Mouse (Mus musculus): ENCODE results near the gene Atxn2. TPM values are rescaled to one million over a fixed set of nuclear protein-coding genes. Genes with fewer than 3 reads are reported as not detected.
"Not testable (repeated sequence)": the region's sequence is repeated elsewhere in the genome, so short reads cannot be mapped to it uniquely, and the experiment has no call there.

Gene Atxn2
- polyA plus RNA-seq, 1 experiment from 2014 or later: 31.6 TPM

DNA sequence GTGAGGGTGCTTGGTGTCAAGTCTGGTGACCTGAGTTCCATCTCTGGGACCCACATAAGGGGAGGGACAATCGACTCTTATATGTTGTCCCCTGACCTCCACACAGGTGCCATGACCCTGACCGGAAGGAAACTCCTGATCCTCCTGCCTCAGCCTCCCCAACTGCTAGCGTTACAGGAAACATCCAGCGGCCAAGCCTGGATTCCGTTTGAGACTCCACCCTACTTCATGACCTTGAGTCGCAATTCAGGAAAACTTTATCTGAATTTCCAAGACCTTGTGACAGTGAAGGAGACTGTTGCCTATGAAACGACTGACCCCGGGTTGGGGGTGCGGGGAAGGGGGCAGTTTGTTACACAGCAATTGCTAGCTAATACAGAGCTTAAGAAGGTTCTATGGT is 130.4 kb downstream of the Atxn2 start:
- Histone ChIP-seq H3K27ac (ENCODE audit: low read depth) (peak overlapping the region; percentile 39; the same call in 1 of the 2 replicates), H3K4me3 (ENCODE audit: low read depth, low read length) (no peak overlapping the region), H3K9ac (replicated peaks) (no peak overlapping the region), H3K4me1 (ENCODE audit: insufficient read depth) (peaks cover 37% of the 10 kb centered on the region), H3K27me3 (ENCODE audit: insufficient read depth, low read length) (peaks cover 8% of the 10 kb centered on the region; the same call in 1 of the 2 replicates), H3K9me3 (ENCODE audit: low read length) (no peaks in the 10 kb centered on the region), H3K36me3 (replicated peaks; ENCODE audit: insufficient read depth, low read length) (no peaks in the 10 kb centered on the region), H3K4me2 (ENCODE audit: low read depth, low read length) (no peak overlapping the region)
- WGBS (ENCODE audit: insufficient replicate concordance): 87% methylated on average over 9 of the region's 9 CpGs
- TF ChIP-seq EP300 (IDR thresholded peaks at IDR 0.05; ENCODE audit: low read depth): no peak
- no peak for TF ChIP-seq CTCF (IDR thresholded peaks at IDR 0.05; ENCODE audit: low read depth)
- ATAC-seq: no peak
- DNase-seq: no peak

DNA sequence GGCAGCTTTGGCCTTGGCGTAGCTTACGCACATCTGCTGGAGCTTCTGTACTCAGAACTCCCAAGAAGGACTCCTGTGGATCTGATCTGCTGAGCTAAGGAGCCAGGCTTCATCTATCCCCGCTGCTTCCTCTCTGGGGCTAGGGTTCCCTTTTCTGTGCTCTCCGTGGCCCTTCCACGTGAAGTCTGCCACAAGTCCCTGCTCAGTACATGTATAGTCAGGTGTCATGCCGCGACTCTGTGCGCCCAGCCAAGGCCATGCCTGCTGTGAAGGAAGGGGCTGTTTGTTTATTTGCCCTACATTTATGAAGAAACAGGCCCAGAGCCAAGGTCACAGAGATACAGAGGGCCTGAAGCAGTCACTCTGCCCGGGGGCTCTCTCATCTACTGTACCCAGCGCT is 130.8 kb downstream of the Atxn2 start:
- Histone ChIP-seq H3K27me3 (ENCODE audit: insufficient read depth, low read length) (peaks cover 8% of the 10 kb centered on the region; the same call in 1 of the 2 replicates), H3K36me3 (replicated peaks; ENCODE audit: insufficient read depth, low read length) (no peaks in the 10 kb centered on the region), H3K9me3 (ENCODE audit: low read length) (no peaks in the 10 kb centered on the region), H3K27ac (ENCODE audit: low read depth) (peak overlapping the region; percentile 39; the same call in 1 of the 2 replicates), H3K4me3 (ENCODE audit: low read depth, low read length) (no peak overlapping the region), H3K4me2 (ENCODE audit: low read depth, low read length) (peak overlapping the region; percentile 93), H3K4me1 (ENCODE audit: insufficient read depth) (peaks cover 37% of the 10 kb centered on the region), H3K9ac (replicated peaks) (no peak overlapping the region)
- TF ChIP-seq CTCF (IDR thresholded peaks at IDR 0.05; ENCODE audit: low read depth) (no peak), EP300 (IDR thresholded peaks at IDR 0.05; ENCODE audit: low read depth) (no peak)
- ATAC-seq (no peak), DNase-seq (no peak)
- 34% methylated on average over 10 of the region's 10 CpGs for WGBS (ENCODE audit: insufficient replicate concordance)

DNA sequence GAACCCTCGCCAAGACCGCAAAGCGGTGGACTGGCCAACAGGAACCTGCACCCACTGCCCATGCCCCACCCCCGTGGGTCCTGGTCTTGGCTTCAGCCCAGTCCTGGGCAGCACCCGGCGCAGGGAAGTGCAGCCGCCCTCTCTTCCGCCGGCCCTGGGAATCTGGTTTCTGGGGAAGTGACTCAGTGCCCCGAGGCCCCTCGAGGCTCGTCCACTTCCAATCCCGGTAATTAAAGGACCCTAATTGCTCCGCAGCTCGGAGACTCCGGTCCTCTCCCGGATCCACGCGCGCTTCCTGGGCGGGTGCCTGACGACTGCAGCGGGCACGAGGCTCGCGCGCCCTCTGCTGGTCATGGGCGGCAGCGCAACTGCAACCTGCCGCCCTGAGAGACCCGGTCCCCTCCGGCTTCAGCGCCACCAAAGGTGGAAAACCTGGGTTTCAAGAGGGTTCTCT is 131.6 kb downstream of the Atxn2 start:
- 2% methylated on average over 31 of the region's 33 CpGs for WGBS (ENCODE audit: insufficient replicate concordance)
- Histone ChIP-seq H3K4me1 (ENCODE audit: insufficient read depth) (peaks cover 30% of the 10 kb centered on the region), H3K4me2 (ENCODE audit: low read depth, low read length) (peak overlapping the region; percentile 93), H3K4me3 (ENCODE audit: low read depth, low read length) (peak overlapping the region; percentile 56), H3K36me3 (replicated peaks; ENCODE audit: insufficient read depth, low read length) (no peaks in the 10 kb centered on the region), H3K27me3 (ENCODE audit: insufficient read depth, low read length) (peaks cover 8% of the 10 kb centered on the region; the same call in 1 of the 2 replicates), H3K27ac (ENCODE audit: low read depth) (peak overlapping the region; percentile 39; the same call in 1 of the 2 replicates), H3K9ac (replicated peaks) (peak overlapping the region; percentile 57), H3K9me3 (ENCODE audit: low read length) (no peaks in the 10 kb centered on the region)
- DNase-seq: peak; percentile 88
- ATAC-seq: peak; percentile 47
- TF ChIP-seq EP300 (IDR thresholded peaks at IDR 0.05; ENCODE audit: low read depth) (no peak), CTCF (IDR thresholded peaks at IDR 0.05; ENCODE audit: low read depth) (peak; percentile 99)

DNA sequence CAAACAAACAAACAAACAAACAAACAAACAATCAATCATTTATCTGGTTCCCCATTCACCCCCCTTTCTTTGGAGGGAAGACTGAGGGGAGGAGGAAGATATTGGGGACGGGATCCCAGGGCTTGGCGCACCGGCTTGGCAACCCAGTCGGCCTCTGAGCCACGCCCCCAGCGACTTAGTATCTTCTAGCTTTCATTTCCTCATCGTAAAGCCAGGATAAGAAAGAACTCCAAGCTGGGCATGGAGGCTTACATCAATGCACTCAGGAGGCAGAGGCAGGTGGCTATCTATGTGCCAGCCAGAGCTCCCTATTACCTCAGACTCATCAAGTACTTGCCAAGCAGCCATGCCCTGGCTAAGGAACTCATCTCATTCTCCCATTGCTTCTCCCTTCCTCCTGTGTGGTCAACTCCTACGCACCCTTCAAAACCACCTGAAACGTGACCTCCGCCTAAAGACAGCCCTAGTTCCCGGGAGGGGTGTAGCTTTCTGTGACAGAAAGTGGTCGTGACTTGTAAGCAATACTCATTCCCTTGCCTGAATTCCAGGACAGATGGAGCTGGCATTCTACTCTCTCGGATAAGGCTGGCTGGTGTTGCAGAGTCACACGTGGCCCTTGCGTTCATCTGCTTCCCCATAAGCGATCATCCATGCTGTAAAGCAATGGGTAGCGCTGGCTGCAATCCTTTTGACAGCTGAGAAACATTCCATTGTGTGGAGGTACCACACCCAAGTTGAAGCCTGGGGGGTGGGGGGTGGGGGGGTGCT is 132.2 kb downstream of the Atxn2 start:
- Histone ChIP-seq H3K9me3 (ENCODE audit: low read length) (no peaks in the 10 kb centered on the region), H3K27ac (ENCODE audit: low read depth) (no peak overlapping the region), H3K4me1 (ENCODE audit: insufficient read depth) (peaks cover 31% of the 10 kb centered on the region), H3K9ac (replicated peaks) (peak overlapping the region; percentile 57; the same call in 1 of the 2 replicates), H3K27me3 (ENCODE audit: insufficient read depth, low read length) (peaks cover 8% of the 10 kb centered on the region; the same call in 1 of the 2 replicates), H3K4me2 (ENCODE audit: low read depth, low read length) (peak overlapping the region; percentile 93), H3K36me3 (replicated peaks; ENCODE audit: insufficient read depth, low read length) (no peaks in the 10 kb centered on the region), H3K4me3 (ENCODE audit: low read depth, low read length) (peak overlapping the region; percentile 56)
- 12% methylated on average over 17 of the region's 17 CpGs for WGBS (ENCODE audit: insufficient replicate concordance)
- no peak for TF ChIP-seq CTCF (IDR thresholded peaks at IDR 0.05; ENCODE audit: low read depth)
- TF ChIP-seq EP300 (IDR thresholded peaks at IDR 0.05; ENCODE audit: low read depth): no peak
- ATAC-seq (no peak), DNase-seq (peak; percentile 54)

GRCm38 (mm10) chr5:121845361-121845760 is 134.2 kb downstream of the Atxn2 start:
- WGBS (ENCODE audit: insufficient replicate concordance): 21% methylated on average over 4 of the region's 4 CpGs

DNA sequence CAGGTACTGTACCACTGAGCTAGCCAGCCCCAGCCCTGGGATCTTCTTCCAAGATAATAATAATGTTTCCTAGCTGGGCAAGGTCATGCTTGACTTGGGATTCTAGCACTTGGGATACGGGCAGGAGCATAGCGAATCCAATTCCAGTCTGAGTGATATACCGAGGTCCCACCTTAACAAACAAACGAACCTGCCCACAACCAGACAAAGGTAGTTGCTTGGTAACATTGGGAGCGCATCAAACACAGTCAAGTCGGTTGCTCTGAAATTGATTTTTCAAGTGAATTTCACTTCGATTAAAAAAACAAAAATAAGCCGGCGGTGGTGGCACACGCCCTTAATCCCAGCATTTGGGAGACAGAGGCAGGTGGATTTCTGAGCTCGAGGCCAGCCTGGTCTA is 135.2 kb downstream of the Atxn2 start:
- TF ChIP-seq CTCF (IDR thresholded peaks at IDR 0.05; ENCODE audit: low read depth) (no peak), EP300 (IDR thresholded peaks at IDR 0.05; ENCODE audit: low read depth) (no peak)
- Histone ChIP-seq H3K4me3 (ENCODE audit: low read depth, low read length) (no peak overlapping the region), H3K9me3 (ENCODE audit: low read length) (no peaks in the 10 kb centered on the region), H3K27me3 (ENCODE audit: insufficient read depth, low read length) (peaks cover 8% of the 10 kb centered on the region; the same call in 1 of the 2 replicates), H3K4me2 (ENCODE audit: low read depth, low read length) (no peak overlapping the region), H3K36me3 (replicated peaks; ENCODE audit: insufficient read depth, low read length) (no peaks in the 10 kb centered on the region), H3K9ac (replicated peaks) (no peak overlapping the region), H3K4me1 (ENCODE audit: insufficient read depth) (peaks cover 37% of the 10 kb centered on the region), H3K27ac (ENCODE audit: low read depth) (no peak overlapping the region)
- DNase-seq (no peak), ATAC-seq (no peak)
- 72% methylated on average over 11 of the region's 11 CpGs for WGBS (ENCODE audit: insufficient replicate concordance)

More at GRCm38 (mm10) chr5:121845361-121845760, 134.2 kb downstream of the Atxn2 start:
- Histone ChIP-seq H3K9me3 (ENCODE audit: low read length) (no peaks in the 10 kb centered on the region), H3K4me1 (ENCODE audit: insufficient read depth) (peaks cover 32% of the 10 kb centered on the region), H3K36me3 (replicated peaks; ENCODE audit: insufficient read depth, low read length) (no peaks in the 10 kb centered on the region), H3K27ac (ENCODE audit: low read depth) (no peak overlapping the region), H3K27me3 (ENCODE audit: insufficient read depth, low read length) (peaks cover 8% of the 10 kb centered on the region; the same call in 1 of the 2 replicates), H3K4me3 (ENCODE audit: low read depth, low read length) (no peak overlapping the region), H3K4me2 (ENCODE audit: low read depth, low read length) (no peak overlapping the region), H3K9ac (replicated peaks) (no peak overlapping the region)
- DNase-seq: no peak
- no peak for ATAC-seq
- no peak for TF ChIP-seq EP300 (IDR thresholded peaks at IDR 0.05; ENCODE audit: low read depth)

- not testable (repeated sequence) for ATAC-seq; H3K4me3 ChIP-seq (ENCODE audit: low read depth, low read length); H3K9me3 ChIP-seq (ENCODE audit: low read length); H3K9ac ChIP-seq (replicated peaks); DNase-seq; H3K36me3 ChIP-seq (replicated peaks; ENCODE audit: insufficient read depth, low read length); H3K27me3 ChIP-seq (ENCODE audit: insufficient read depth, low read length); H3K27ac ChIP-seq (ENCODE audit: low read depth); H3K4me2 ChIP-seq (ENCODE audit: low read depth, low read length)
- 68% methylated on average over 3 of the region's 3 CpGs for WGBS (ENCODE audit: insufficient replicate concordance)
- H3K4me1 ChIP-seq (ENCODE audit: insufficient read depth): peaks cover 32% of the 10 kb centered on the region
These were observed 136.1 kb downstream of the Atxn2 start for GRCm38 (mm10) chr5:121847269-121847668.

Data from liver, postnatal 0 days (tissue).